20 mouse cellular contexts compared by ENCODE assay signal in genomic region chr1:189872050-189872449, GRCm38 (mm10).
"Had no signal": no experiment of that assay in that cellular context is flagged by ENCODE, and none has a peak within 500 bp of the region (broad histone marks: within the 10 kb centered on the region; RNA-seq: fewer than 3 reads in every experiment).

No protein-coding gene starts in this region.

- H3K9me3 ChIP-seq: liver, embryonic 13.5 days; liver, embryonic 15.5 days; lung, embryonic 15.5 days; midbrain, embryonic 15.5 days; neural tube, embryonic 12.5 days; neural tube, embryonic 15.5 days; stomach, embryonic 15.5 days had no signal

- ATAC-seq: liver, postnatal 0 days; lung, postnatal 0 days; midbrain, embryonic 15.5 days had no signal

- DNase-seq: liver, embryonic 13.5 days; liver, postnatal 0 days; lung, adult 2 months; lung, postnatal 14 days; lung, postnatal 36 days; right cerebral cortex, postnatal 14 days; thymus, adult 2 months; thymus, postnatal 36 days had no signal

- H3K4me3 ChIP-seq: liver, embryonic 13.5 days; liver, embryonic 15.5 days; lung, embryonic 15.5 days; midbrain, embryonic 15.5 days; myocyte; neural tube, embryonic 12.5 days; neural tube, embryonic 15.5 days; stomach, embryonic 15.5 days had no signal

- H3K4me2 ChIP-seq: liver, embryonic 11.5 days; liver, embryonic 13.5 days; liver, embryonic 15.5 days; lung, embryonic 15.5 days; midbrain, embryonic 11.5 days; midbrain, embryonic 15.5 days; neural tube, embryonic 12.5 days; neural tube, embryonic 15.5 days; stomach, embryonic 15.5 days had no signal

- H3K36me3 ChIP-seq: liver, embryonic 13.5 days; liver, embryonic 15.5 days; midbrain, embryonic 15.5 days; neural tube, embryonic 12.5 days; neural tube, embryonic 15.5 days had no signal

- H3K27me3 ChIP-seq: liver, embryonic 13.5 days; liver, embryonic 15.5 days; lung, embryonic 15.5 days; midbrain, embryonic 15.5 days; neural tube, embryonic 12.5 days; neural tube, embryonic 15.5 days; stomach, embryonic 15.5 days had no signal

- H3K27ac ChIP-seq: liver, embryonic 13.5 days; liver, embryonic 15.5 days; lung, embryonic 15.5 days; macrophage; midbrain, embryonic 15.5 days; neural tube, embryonic 12.5 days; neural tube, embryonic 15.5 days; stomach, embryonic 15.5 days; stomach, postnatal 0 days had no signal

- H3K9ac ChIP-seq: liver, embryonic 13.5 days; liver, embryonic 15.5 days; liver, postnatal 0 days; lung, embryonic 15.5 days; midbrain, embryonic 15.5 days; neural tube, embryonic 12.5 days; neural tube, embryonic 15.5 days; stomach, embryonic 15.5 days had no signal

- H3K4me1 ChIP-seq: neural tube, embryonic 12.5 days had no signal
